Mouse (Mus musculus) heart, postnatal 0 days (tissue): ENCODE results near the gene Oas1c.

ENCODE experiments used
- CTCF ChIP-seq: IDR thresholded peaks from 2 replicates; pipeline ENCODE4 v1.5.1; 2016; ENCODE audit warnings: antibody characterized with exemption, control low read depth, low read depth
- EP300 ChIP-seq: IDR thresholded peaks from 2 replicates; pipeline ENCODE4 v1.6.1; 2016; ENCODE audit warnings: antibody characterized with exemption, low read depth

DNA sequence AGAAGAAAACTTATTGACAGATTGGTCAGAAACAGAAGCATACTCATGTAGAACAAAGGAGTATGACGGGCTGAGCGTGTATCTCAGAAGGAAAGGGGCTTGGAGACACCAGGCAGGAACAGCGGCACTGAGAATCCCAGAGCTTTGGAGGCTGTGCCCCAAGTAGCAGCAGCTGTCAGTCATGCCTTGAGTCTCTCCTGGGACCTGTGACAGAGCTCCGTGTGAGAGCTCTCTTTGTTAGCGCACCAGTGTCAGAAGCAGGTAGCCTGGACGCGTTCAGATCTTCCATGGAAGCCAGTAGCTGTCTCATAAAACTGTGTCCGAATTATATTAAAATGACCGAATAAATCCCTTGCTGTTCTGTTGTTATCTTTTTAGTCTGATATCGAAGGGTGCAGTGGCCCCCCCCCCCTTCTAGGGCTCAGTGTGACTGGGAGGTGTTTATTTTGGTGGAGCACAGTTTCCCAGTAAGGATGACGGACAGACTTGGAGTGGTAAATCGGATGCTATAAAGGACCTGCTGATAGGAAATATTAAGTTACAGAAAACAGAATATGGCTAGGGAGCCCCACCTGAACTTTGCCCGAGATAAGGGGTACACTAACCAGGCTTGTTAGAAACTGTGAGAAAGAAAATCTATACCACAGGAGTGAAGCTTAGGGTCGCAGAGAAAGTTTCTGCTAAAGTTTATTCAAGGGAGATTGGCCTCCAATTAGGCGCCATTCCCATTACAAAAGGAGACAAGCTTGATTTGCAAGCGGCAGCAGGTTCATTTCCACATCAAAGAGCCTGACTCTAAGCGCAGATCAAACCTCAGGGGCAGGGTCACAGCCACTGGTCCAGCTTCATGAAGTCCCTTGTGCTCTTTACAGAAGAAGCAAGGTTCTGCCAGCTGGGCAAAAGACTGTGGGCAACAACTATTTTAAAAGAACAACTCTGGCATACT, 21.3 kb upstream of the Oas1c start:
- TF ChIP-seq CTCF (no peak), EP300 (no peak)
